Mouse (Mus musculus) mammary gland, adult 2 months (tissue): ENCODE measurements around the gene Gpr39. TPM values are rescaled to one million over a fixed set of nuclear protein-coding genes. Genes with fewer than 3 reads are reported as not detected.

ENCODE experiments used
- polyA plus RNA-seq: library from polyadenylated mRNA; depleted of rRNA; stranded (reverse); fragments of >200 nt; gene quantifications from 2 replicates; pipeline ENCODE4 v1.2.3, GENCODE M21; 2012; ENCODE audit warnings: low replicate concordance; rRNA removed

Gpr39 gene
- polyA plus RNA-seq, result 0.54 and 0.78 TPM in 2 replicates

GRCm38 (mm10) chr1:125676790-125677273 is at the start of gene Gpr39:
Gpr39 (plus strand) TSS chr1:125676995.

GRCm38 (mm10) chr1:125912601-125913600 is 236.1 kb downstream of the Gpr39 start, which contains the start of gene Lypd1:
Lypd1 (minus strand) TSS chr1:125913101.

Other genes starting within 250 kb of the Gpr39 start
- gene Actr3, start 241.3 kb upstream of the Gpr39 start, polyA plus RNA-seq, result 50.1 and 74.9 TPM in 2 replicates
- 13.4 and 34.4 TPM in 2 replicates for gene Slc35f5, start 116.4 kb upstream of the Gpr39 start, polyA plus RNA-seq
- 0.45 and 0.50 TPM in 2 replicates for gene Lypd1, start 236.1 kb downstream of the Gpr39 start, polyA plus RNA-seq